Mouse (Mus musculus) adipose tissue, adult 10 weeks (tissue): ENCODE data around the gene Nfkb1. TPM values are rescaled to one million over a fixed set of nuclear protein-coding genes. Genes with fewer than 3 reads are reported as not detected.

Source experiments
- polyA plus RNA-seq: library from polyadenylated mRNA; stranded (reverse); fragments of 350-450 nt; fragmentation: Illumina TruSeq; extraction: RNeasy Lipid Tissue Mini Kit (QIAGEN cat#74804); gene quantifications from one replicate; pipeline ENCODE4 v1.2.3, GENCODE M21; 2014; ENCODE audit warnings: low read depth, low replicate concordance

The Nfkb1 gene
- 40.8 TPM for polyA plus RNA-seq

DNA sequence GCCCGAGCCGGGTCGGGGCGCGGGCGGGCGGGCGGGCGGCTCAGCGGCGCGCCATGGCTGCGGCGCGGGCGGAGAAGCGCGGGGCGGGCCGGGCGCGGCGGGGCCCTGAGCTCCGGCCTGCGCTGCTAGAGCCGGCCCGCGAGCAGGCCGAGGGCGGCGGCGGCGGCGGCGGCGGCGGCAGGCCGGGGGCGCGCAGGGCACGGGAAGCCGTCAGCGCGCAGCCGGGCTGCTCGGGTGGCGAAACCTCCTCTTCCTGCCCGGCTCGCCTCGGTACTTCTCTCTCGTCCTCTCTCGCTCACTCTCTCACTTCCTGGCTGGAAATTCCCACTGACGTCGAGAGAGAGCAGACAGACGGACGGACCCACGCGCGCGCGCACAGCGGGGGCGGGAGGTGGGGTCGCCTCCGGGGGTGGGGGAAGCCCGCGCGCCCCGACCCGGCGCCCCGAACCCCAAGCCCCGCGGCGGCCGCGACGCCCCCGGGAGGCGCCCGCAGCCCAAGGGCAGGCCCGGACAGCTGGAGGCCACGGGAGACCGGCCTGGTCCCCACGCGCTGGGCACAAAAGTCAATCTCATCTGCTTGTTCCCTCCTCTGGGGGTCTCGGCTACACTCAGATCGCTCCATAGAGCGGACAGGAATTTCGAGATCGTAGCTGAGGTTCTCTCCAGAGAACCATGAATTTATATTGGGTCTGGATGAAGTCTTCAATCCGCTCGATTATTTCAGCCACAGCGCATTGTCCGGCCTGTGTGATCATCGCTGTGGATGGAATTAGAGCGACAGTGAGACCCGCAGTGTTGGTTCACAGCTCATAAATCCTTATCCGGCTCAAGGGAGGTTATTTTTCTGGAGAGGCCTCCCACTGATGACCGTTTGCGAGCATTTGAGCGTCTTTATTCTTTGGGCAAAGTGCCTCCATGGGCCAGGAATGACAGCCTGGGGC is at the start of gene Nfkb1:
Gene Nfkb1 (minus strand): TSS at position 357 of the 941 bp plus-strand sequence.

Other genes with a start within 250 kb of the Nfkb1 start
- gene Manba, start 205.9 kb downstream of the Nfkb1 start, polyA plus RNA-seq, result 26.5 TPM
- 32.5 TPM for gene Slc39a8, start 133.7 kb upstream of the Nfkb1 start, polyA plus RNA-seq